Mouse (Mus musculus) c-Kit-positive CD71-positive TER-119-positive erythroid progenitor cells, embryonic 14.5 days (primary cell): Measurements from ENCODE around the gene Tnip1.
A peak's percentile ranks its signal among the peaks of the same experiment; 100 is the strongest.

ENCODE experiments used
- DNase-seq: peaks from one replicate; pipeline ENCODE4 v3.0.0-alpha.2; 2013; ENCODE audit warnings: low spot score

Gene Tnip1

GRCm38 (mm10) chr11:54876031-54876430 is 86.7 kb downstream of the Tnip1 start:
- DNase-seq, result no peak

GRCm38 (mm10) chr11:54871831-54872537 is 90.7 kb downstream of the Tnip1 start:
- no peak for DNase-seq

- peak; percentile 31 for DNase-seq
Measured at GRCm38 (mm10) chr11:54869318-54869717, 93.4 kb downstream of the Tnip1 start.

- no peak for DNase-seq
Measured at GRCm38 (mm10) chr11:54868445-54868844, 94.3 kb downstream of the Tnip1 start.

- no peak for DNase-seq
Measured at GRCm38 (mm10) chr11:54867903-54868434, 94.7 kb downstream of the Tnip1 start.

GRCm38 (mm10) chr11:54867049-54867385 is 95.7 kb downstream of the Tnip1 start:
- no peak for DNase-seq

- peak; percentile 85 for DNase-seq
Measured at GRCm38 (mm10) chr11:54866119-54867048, 96.3 kb downstream of the Tnip1 start, which contains the start of gene Hint1. Gene Hint1, plus strand, starts transcription at chr11:54866383.

GRCm38 (mm10) chr11:54865330-54866085 is 97.2 kb downstream of the Tnip1 start:
- no peak for DNase-seq

- peak; percentile 40 for DNase-seq
Measured at GRCm38 (mm10) chr11:54862621-54863520, 99.8 kb downstream of the Tnip1 start.

- no peak for DNase-seq
Measured at GRCm38 (mm10) chr11:54861471-54862420, 101.0 kb downstream of the Tnip1 start.
